Mouse (Mus musculus) kidney, embryonic 16.5 days (tissue): Measurements from ENCODE around the gene Olfr1066. TPM values are rescaled to one million over a fixed set of nuclear protein-coding genes. Genes with fewer than 3 reads are reported as not detected.

Experiments
- polyA plus RNA-seq: library from polyadenylated mRNA; unstranded; fragments of >200 nt; fragmentation: Nextera tagmentation; extraction: Ambion mirVana; gene quantifications from 2 replicates; pipeline ENCODE4 v1.2.1, GENCODE M21; 2015

Gene Olfr1066
- polyA plus RNA-seq, 1 experiment from 2014 or later = not detected

Other genes starting within 250 kb of the Olfr1066 start
- gene Olfr1046, start 237.0 kb downstream of the Olfr1066 start, polyA plus RNA-seq = not detected in 2 replicates
- not detected in 2 replicates for gene Olfr1047, start 224.9 kb downstream of the Olfr1066 start, polyA plus RNA-seq
- not detected in 2 replicates for gene Olfr1048, start 216.0 kb downstream of the Olfr1066 start, polyA plus RNA-seq
- not detected in 2 replicates for gene Olfr1049, start 197.9 kb downstream of the Olfr1066 start, polyA plus RNA-seq
- not detected in 2 replicates for gene Olfr1051, start 177.2 kb downstream of the Olfr1066 start, polyA plus RNA-seq
- gene Olfr1052, start 163.8 kb downstream of the Olfr1066 start, polyA plus RNA-seq = not detected in 2 replicates
- gene Olfr1053, start 141.0 kb downstream of the Olfr1066 start, polyA plus RNA-seq = not detected in 2 replicates
- gene Olfr1054, start 120.8 kb downstream of the Olfr1066 start, polyA plus RNA-seq = not detected in 2 replicates
- not detected in 2 replicates for gene Olfr1055, start 106.0 kb downstream of the Olfr1066 start, polyA plus RNA-seq
- not detected in 2 replicates for gene Olfr1056, start 93.8 kb downstream of the Olfr1066 start, polyA plus RNA-seq
- not detected in 2 replicates for gene Olfr1057, start 77.9 kb downstream of the Olfr1066 start, polyA plus RNA-seq
- gene Olfr1058, start 67.7 kb downstream of the Olfr1066 start, polyA plus RNA-seq = not detected in 2 replicates
- gene Olfr1061, start 42.2 kb downstream of the Olfr1066 start, polyA plus RNA-seq = not detected in 2 replicates
- not detected in 2 replicates for gene Olfr1062, start 29.5 kb downstream of the Olfr1066 start, polyA plus RNA-seq
- gene Olfr1065, start 5.7 kb downstream of the Olfr1066 start, polyA plus RNA-seq = not detected in 2 replicates
- not detected in 2 replicates for gene Olfr228, start 31.1 kb upstream of the Olfr1066 start, polyA plus RNA-seq
- not detected in 2 replicates for gene Olfr1076, start 52.2 kb upstream of the Olfr1066 start, polyA plus RNA-seq
- not detected in 2 replicates for gene Olfr1079, start 86.2 kb upstream of the Olfr1066 start, polyA plus RNA-seq
- not detected in 2 replicates for gene Olfr1080, start 102.0 kb upstream of the Olfr1066 start, polyA plus RNA-seq
- gene Olfr1082, start 142.7 kb upstream of the Olfr1066 start, polyA plus RNA-seq = not detected in 2 replicates
- not detected in 2 replicates for gene Olfr1084, start 183.5 kb upstream of the Olfr1066 start, polyA plus RNA-seq
- gene Olfr1085, start 205.8 kb upstream of the Olfr1066 start, polyA plus RNA-seq = not detected in 2 replicates
- gene Olfr1086, start 223.8 kb upstream of the Olfr1066 start, polyA plus RNA-seq = not detected in 2 replicates
- not detected in 2 replicates for gene Olfr1087, start 242.1 kb upstream of the Olfr1066 start, polyA plus RNA-seq